Mouse (Mus musculus) left cerebral cortex, postnatal 36 days (tissue): ENCODE measurements at regions not wholly inside any gene's neighbourhood (a gene's known extent, or its start where the extent isn't known, plus 50 kb on each side); places are given as distances from the start of the nearest gene placed in this dataset.

Source experiments
- DNase-seq, 2 experiments: peaks; one replicate each; pipeline ENCODE4 v3.0.0; 2021 to 2022; ENCODE audit warnings: low spot score in 2 of 2, mixed read lengths in 1 of 2
- intact Hi-C: fragments of 180-260 bp; cut with DNase I; formaldehyde crosslinking; loops from one replicate; pipeline ENCODE4 v1.15.1; 2025

DNA sequence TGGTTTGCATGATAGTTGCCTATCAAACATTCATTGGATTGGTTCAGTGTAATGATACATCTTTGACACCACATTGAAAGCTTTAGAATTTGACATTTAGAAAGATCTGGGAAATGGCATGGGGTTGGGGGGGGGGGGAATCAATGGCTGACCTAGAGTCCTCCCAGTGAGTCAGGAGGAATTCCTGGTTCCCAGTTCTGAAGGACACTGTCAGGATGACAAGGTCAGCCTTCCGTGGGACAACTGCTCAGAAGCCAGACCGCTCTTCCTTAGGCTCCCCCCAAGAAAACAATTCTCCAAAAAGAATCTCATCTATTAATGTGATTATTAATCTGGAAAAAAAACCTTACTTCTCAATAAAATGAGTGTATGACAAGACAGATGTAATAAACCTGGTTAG lies 132.1 kb upstream of the Grik3 start:
- DNase-seq: no peak
- intact Hi-C loops: no loop called here

DNA sequence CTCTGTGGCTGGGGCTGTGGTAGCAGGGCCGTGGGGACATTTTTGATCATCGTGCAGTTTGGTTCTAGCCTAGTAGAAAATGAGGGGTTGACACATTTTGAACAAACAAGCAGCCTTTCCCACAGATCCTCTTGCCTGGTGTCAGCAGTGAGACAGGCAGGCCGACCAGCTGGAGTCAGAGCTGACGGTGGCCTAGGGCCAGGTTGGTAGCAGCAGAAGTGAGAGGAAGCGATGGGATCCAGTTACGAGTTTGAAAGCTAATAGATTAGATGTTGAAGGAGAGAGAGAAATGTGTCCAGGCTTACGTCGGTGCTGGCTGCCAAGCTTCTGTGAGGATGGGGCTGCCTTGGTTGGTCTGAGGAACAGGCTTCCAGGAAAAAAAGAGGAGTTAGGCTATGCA lies 134.1 kb upstream of the Grik3 start:
- intact Hi-C loops: no loop called here

DNA sequence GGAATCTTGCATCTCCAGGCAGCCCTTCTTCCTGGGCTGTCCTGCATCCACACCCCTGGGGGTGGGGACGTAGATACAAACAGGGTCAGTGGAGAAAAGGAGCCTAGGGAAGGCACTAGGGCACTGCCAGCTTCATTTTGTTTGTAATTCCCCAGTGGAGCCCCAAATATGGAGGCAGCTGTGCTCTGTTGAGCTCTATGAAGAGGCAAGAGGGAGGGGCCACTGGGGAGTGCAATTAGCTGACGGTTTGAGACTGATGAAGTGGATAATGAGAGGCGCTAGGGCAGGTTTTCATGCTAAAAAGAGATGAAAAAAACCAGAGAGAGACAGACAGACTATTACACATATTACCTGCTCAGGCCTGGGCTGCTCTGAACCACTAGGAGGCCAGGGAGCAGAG lies 135.8 kb upstream of the Grik3 start:
- DNase-seq: no peak
- intact Hi-C loops: no loop called here

More for the DNA sequence above, 134.1 kb upstream of the Grik3 start:
- peak in 1 of 2 experiments; percentile 13 for DNase-seq

DNA sequence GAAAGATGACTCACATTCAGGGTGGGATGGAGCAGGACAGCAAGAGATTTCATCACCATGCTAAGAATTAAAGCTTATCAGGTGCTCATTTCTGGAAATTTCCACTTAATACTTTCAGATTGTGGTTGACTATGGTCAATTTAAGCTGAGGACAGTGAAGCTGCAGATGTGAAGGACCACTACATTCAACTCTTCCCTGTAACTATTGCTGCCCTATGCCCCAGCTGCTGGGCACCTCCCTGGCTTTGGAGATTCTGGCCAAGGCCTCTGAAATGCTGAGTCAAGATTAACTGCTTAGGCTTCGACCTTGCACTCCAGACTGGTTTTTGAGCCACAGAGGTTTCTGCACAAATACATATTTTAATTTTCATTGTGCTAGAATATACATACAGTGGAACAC lies 140.4 kb upstream of the Grik3 start:
- intact Hi-C loops: no loop called here
- DNase-seq: no peak

DNA sequence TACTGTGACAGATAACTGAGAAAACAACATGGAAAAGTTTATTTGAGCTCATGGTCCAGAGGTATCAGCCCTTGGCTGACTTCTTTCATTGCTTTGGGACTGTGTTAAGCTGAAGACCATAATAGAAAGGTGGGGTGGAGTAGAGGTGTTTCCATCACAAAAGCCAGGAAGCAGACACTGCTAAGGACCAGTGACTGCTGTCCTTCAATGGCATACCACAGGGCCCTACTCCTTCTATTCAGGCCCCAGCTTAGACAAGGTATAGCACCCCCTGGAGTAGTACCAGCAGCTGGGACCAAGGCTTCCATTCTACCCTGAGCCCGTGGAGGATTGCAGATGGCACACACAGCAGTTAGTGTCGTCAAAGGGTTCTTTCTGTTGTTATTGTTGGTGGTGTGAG lies 151.4 kb upstream of the Grik3 start:
- DNase-seq: no peak
- intact Hi-C loops: no loop called here

DNA sequence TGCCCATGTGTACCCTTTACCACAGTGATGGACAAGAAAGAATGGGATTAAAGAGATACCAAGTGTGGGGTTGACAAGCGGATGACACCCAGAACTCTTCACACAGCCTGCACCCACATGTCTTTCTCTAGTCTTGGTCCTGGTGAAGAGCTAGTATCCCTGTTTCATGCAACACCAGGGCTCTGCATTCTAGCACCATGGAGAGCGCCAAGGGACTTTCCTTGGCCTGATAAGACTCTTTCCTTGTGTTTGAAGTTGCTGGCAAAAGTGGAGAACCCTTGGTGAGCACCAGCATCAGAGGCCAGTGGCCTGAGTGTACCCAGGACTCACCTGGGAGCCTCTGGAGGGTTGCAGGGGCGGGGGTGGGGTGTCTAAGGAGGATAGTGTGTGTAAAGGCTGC lies 161.7 kb upstream of the Grik3 start:
- DNase-seq: no peak
- intact Hi-C loops: no loop called here

DNA sequence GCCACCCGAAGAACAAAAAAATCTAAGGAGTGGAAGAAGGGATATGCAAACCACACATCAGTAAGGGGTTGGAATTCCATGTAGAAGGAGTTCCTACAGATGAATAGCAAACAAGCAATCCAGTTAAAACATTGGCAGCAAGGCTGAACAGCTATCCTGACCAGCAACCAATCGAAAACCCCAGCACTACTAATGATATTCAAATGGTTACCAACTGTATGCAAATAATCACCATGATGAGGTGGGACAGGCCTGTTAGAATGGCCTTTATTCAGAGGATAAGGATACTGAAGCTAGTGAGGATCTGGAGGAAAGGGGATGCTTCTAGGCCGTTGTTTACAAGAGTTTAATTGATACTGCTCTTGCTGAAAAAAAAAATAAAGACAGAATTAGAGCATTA lies 166.0 kb upstream of the Grik3 start:
- intact Hi-C loops: no loop called here
- no peak for DNase-seq

DNA sequence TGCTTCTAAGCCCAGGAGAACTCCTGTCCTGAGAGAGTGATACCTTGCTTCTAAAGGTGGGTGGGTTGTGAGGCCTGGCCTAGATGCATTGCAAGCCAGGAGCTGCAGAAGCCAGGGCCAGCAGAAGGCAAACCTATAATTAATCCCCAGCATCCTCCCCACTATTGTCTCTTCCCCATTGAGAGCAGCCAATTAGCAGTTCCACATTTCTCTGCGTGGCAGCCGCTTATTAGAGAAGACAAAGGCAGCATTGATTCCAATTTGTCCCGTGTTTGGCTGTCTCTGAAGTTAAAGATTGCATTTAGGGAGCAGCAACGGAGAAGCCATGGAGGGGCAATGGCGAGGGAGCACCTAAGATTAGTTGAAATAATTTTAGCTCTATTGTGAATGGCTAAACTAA lies 171.2 kb upstream of the Grik3 start:
- intact Hi-C loops: loop anchor here (5.0 kb wide), 1 partner anchor 78 kb away; no protein-coding TSS in a partner anchor
- no peak for DNase-seq

DNA sequence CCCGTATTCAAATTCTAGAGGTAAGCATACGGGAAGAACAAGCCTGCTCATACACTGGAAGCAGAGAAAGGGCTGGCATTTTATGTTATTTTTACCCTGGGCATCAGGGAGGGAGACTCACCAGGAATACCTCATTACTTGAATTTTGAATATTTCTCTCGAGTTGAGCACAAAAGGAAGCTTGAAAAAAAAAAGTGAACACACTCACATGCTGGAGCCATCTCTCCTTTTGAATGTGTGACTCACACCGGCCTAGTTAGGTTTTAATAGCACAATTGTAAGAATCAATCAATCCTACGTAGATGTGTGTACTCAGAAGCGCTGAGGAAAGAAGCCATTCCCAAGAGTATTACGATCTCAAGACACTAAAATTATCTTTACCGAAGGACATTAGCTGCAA lies 172.2 kb upstream of the Grik3 start:
- no peak for DNase-seq
- intact Hi-C loops: loop anchor here (5.0 kb wide), 1 partner anchor 79 kb away; no protein-coding TSS in a partner anchor

DNA sequence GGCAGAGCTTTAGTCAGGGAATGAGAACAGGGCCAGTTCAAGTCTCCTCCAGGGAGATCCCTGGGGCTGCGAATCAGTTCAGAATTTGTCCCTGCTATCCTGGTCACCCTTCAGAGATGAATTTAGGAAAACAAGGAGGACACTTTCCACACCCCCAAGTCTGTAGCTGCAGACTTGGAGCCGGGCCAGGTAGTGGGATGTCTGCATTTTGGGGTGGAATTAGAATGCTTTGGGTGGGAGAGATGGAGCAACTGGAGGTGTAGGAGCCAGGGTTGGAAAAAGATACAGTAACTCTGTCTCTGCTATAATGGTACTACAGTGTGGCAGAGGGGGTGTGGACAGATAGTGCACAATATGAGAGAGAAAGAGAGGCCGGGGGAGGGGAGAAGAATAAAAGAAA lies 173.6 kb upstream of the Grik3 start:
- intact Hi-C loops: loop anchor here (5.0 kb wide), 1 partner anchor 80 kb away; no protein-coding TSS in a partner anchor

DNA sequence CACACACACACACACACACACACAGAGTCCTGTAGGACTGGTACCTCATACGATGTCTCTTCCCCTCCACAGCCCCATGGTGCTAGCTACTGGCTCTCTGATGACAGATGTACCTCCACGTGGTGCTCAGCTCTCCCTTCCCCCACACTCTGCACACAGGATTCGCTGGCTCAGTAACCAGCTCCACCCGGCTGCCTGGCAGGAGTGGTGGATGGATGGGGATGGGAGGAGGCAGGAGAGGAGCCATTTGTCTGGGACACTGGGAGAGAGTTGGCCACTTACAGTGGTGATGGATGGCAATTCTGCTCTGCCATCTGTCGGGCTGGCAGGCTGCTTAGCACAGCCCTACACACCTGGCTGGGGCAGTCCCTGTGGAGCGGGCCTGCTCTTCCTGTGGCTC lies 174.7 kb upstream of the Grik3 start:
- peak; percentile 44 to 61 for DNase-seq
- intact Hi-C loops: loop anchor here (5.0 kb wide), 1 partner anchor 81 kb away; no protein-coding TSS in a partner anchor

More for the DNA sequence above, 173.6 kb upstream of the Grik3 start:
- DNase-seq: peak in 1 of 2 experiments; percentile 43

DNA sequence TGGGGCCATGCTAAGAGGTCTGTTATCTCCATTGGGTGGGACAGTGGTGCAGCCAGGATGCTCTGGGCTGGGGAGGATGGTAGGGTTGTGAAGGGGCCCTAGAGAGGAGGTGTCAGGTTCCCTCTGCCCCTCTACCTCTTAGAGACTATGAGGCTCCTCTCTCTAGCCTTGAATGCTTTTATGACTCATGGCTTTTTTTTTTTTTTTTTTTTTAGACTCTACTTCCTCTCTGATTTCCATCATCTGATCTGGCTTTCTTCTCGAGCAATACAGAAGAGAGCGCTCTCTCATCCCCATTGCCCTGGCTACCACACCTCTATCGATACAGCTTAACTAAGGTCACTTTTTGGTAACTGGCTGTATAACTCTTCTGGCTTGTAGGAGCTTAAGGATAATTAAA lies 176.6 kb upstream of the Grik3 start:
- intact Hi-C loops: no loop called here

DNA sequence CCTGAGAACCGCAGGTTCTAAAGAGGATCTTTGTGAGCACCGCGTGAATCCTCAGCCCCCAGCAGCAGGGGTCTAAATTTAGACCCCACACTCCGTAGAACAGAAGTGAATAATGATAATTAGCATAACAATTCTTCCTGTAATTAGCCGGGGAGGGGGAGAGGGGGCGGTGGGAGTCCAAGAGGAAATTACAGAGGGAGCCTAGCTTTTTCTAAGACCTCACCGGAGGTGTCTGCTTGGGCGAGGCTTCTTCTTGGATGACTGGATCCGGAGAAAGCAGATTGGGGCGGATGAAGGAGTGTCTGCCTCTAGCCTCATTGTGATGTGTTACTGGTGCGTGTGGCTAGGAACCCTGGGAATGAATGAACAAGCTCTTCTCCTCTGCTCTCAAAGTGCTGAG lies 177.2 kb upstream of the Grik3 start:
- intact Hi-C loops: no loop called here
- DNase-seq: no peak

More for the DNA sequence above, 176.6 kb upstream of the Grik3 start:
- DNase-seq: no peak

DNA sequence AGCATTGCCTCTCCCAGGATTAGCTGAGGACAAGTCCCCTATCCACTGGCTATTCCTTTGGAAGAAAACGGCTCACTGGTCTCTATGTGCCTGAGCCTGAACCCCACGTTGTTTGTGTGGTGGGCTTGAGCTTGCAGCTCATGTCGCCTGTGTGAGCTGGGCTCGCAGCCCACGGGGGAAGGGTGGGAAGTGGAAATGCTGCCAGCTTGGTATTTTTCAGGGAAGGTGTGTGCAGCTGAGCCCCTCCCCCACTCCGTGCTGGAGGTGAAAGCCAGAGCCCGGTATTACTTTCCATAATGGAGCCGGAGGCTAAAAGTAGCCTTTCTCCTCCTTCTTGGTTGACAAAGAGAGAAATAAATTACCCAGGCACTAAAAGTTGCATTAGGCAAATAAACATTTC lies 180.5 kb upstream of the Zc3h12a start:
- DNase-seq: no peak
- intact Hi-C loops: no loop called here

DNA sequence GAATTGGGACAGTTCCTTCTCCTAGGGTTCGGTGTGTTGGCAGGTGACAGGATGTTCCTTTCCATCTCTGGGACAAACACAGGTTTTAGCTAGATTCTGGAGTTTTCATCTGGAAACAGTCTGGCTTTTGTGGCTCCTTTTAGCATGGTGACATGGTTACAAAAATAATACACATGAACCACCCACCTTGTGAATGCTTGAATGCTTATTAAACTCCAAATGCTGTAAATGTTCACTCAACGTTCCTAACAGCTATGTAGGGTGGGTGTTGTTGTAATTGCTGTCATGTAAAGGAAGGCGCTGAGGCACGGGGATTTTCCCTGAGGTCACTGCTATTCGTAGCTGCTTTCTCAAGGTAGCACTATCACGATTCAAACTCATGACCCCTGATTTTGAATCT lies 178.1 kb upstream of the Zc3h12a start:
- DNase-seq: no peak

DNA sequence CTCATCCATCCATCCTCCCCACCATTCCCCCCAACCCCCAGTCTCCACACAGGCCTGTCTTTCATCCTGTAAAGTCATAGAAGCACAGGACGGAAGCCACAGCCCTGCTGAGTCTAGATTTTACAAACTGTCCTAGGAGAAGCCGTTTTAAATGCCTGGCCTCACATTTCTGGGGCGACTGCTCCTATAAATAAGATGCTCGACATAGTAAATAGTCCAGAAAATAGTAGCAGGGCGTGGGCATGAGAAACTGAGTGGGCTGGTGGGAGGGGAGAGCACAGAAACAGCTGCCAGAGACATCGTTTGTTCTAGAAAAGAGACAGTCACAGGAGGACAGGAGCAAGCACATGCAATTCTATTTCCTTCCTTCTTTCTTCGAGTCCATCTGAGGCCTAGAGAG lies 175.0 kb upstream of the Zc3h12a start:
- intact Hi-C loops: loop anchor here (5.0 kb wide), 1 partner anchor 95 kb away; no protein-coding TSS in a partner anchor
- peak; percentile 43 to 55 for DNase-seq

More for the DNA sequence above, 178.1 kb upstream of the Zc3h12a start:
- intact Hi-C loops: no loop called here

DNA sequence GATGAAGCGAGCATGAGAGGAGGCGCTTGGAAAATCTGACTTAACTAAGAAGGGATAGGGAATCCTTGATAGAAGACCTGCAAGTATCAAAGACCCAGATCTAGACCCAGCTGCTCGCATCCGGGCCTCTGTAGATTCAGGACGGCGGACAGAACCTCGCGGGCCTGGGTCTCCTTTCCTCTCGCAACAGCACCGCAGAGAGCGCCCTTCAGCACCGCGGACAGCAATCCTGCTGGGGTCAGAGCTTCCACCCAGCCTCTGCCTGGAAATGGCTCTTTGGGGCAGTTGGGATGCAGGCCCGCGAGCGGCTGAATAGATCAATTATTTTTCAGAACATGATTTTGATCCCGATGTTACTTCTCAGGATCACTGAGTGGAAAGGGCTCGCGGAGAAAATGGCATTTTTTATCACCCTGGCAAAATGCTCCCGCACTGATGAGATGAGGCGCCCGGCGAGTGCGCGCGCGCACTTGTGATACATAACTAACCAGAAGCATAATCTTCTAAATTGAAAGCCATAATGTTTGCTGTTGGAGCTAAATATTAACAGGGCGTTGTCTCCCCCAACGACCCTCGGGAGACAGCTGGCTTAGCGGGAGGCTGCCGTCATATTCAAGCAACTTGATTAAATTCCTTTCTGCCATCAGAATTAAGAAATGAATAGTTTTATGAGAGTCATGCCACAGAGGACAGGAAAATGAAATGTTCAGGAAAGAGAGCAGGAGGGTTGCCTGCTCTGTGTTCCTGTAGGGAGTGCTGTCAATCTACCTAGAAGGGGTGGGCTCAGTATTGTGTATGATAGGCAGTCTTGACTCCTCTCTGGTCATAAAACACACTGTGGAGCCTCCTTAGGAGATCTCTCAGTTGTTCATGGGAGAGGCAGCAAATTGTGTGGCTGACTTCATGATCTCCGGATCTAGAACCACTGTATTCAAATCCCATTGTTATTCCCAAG lies 173.1 kb upstream of the Zc3h12a start:
- DNase-seq: no peak
- intact Hi-C loops: loop anchor here (5.0 kb wide), 1 partner anchor 97 kb away; no protein-coding TSS in a partner anchor

DNA sequence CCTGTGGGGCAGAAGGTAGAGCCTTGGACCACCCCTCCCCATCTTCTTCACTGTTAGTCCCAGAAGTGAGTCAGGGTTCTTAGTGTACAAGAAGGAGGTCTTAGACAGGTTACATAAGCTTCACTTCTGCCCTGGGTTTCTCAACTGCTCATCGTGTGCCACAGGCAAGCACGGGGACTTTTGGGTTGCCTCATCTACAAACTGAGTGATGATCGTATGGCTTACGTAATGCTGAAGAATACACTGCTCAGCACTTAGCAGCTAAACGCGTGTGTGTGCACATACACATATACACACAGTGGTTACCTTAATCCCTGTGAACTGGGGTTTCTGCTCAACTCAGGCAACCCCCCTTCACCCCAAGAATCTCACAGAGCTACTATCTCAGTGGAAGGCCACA lies 163.1 kb upstream of the Zc3h12a start:
- no peak for DNase-seq
- intact Hi-C loops: no loop called here

DNA sequence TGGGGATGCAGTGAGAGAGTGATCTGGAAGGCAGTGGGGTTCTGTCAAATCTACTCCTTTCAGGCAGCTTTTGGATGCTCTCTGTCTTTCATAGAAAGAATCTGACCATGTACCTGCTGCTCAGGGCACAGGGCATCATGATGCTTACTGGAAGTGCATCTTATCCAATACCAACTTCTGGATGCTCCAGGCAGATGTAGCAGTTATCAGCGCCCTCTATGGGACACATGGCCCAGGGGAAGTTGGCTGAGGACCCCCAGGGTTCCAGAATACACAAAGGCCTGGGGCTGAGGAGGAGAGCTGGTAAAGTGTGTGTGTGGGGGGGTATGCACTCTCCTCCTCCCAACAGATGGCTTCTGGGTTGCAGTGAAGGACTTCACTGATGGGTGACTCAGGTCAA lies 162.1 kb upstream of the Zc3h12a start:
- DNase-seq: no peak
- intact Hi-C loops: loop anchor here (10.0 kb wide), 1 partner anchor 195 kb away; no protein-coding TSS in a partner anchor

DNA sequence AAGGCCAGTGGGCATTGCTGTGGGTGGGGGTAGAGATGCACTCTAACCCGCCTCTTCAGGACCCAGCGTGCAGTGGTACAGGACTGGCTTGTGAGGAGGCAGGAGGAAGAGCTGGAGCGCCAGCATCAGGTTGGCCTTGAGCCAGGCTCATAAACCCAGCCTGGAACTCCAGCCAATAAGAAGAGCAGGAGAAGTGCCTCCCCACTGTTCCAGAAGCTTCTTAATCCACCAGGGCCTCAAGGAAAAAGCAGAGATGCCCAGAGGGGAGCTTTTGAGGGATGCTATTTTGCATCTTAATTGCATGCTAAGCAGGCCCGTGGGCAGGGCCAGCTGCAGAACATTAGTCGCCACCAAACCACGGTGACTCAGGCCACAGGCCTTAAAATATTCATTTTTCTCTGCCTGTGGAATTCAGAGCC lies 161.4 kb upstream of the Zc3h12a start:
- peak; percentile 49 to 55 for DNase-seq
- intact Hi-C loops: loop anchor here (10.0 kb wide), 1 partner anchor 196 kb away; no protein-coding TSS in a partner anchor

DNA sequence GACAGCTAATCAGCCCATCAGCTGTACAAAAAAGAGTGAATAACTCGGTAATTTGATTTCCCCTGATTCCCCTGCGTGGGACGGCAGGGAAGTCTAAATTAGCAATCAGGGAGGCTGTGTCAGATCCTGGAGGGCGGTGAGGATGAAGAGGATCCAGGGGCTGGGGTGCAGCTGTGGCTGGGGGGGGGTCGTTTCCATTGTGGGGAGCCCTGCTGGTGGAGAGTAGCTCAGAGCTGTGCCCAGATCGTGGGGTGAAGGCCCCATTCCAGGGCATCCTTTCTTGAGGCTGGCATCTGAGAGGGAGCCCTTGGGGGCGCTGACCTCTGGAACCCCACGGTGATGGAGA lies 155.3 kb upstream of the Zc3h12a start:
- intact Hi-C loops: loop anchor here (10.0 kb wide), 1 partner anchor 202 kb away; no protein-coding TSS in a partner anchor
- no peak for DNase-seq
